Mouse (Mus musculus) midbrain, postnatal 0 days (tissue): Measurements from ENCODE around the gene Olfr1093. TPM values are rescaled to one million over a fixed set of nuclear protein-coding genes. Genes with fewer than 3 reads are reported as not detected.

Experiments used
- ATAC-seq: fragments of 200-750 bp; cut with Nextera tagmentation; 2 replicates; pipeline ENCODE4 v1.8.0; 2017; ENCODE audit warnings: moderate number of reproducible peaks, mild to moderate bottlenecking, moderate TSS enrichment, moderate library complexity; ENCODE audit not compliant: low FRiP score
- DNase-seq: peaks from one replicate; pipeline ENCODE4 v3.0.0-alpha.2; 2015; ENCODE audit warnings: low spot score
- H3K27ac ChIP-seq: fragments of 300-500 bp; sonication (generic); 2 replicates; pipeline ENCODE4 v1.5.1; 2014; ENCODE audit warnings: low read depth, mild to moderate bottlenecking, low read length, mixed read lengths
- H3K27me3 ChIP-seq: fragments of 300-500 bp; sonication (generic); 2 replicates; pipeline ENCODE4 v1.6.1; 2014; ENCODE audit warnings: low read length, control low read depth, mixed read lengths; ENCODE audit not compliant: insufficient read depth
- H3K36me3 ChIP-seq: fragments of 300-500 bp; sonication (generic); 2 replicates; pipeline ENCODE4 v1.6.1; 2014; ENCODE audit warnings: low read length, control low read depth, mixed read lengths; ENCODE audit not compliant: insufficient read depth
- H3K4me1 ChIP-seq: fragments of 300-500 bp; sonication (generic); 2 replicates; pipeline ENCODE4 v1.6.1; 2014; ENCODE audit warnings: mild to moderate bottlenecking, control low read depth, antibody characterized with exemption, low read length, mixed read lengths; ENCODE audit not compliant: insufficient read depth
- H3K4me2 ChIP-seq: fragments of 300-500 bp; sonication (generic); 2 replicates; pipeline ENCODE4 v1.6.1; 2014; ENCODE audit warnings: low read depth, mild to moderate bottlenecking, low read length, mixed read lengths; ENCODE audit not compliant: poor library complexity, severe bottlenecking
- H3K4me3 ChIP-seq: fragments of 300-500 bp; sonication (generic); 2 replicates; pipeline ENCODE4 v1.5.1; 2014; ENCODE audit warnings: low read depth, mild to moderate bottlenecking, low read length, moderate library complexity
- H3K9ac ChIP-seq: fragments of 300-500 bp; sonication (generic); replicated peaks from 2 replicates; pipeline ENCODE4 v1.6.1; 2014; ENCODE audit warnings: mild to moderate bottlenecking, low read length, moderate library complexity, mixed read lengths; ENCODE audit not compliant: poor library complexity, severe bottlenecking
- H3K9me3 ChIP-seq: fragments of 300-500 bp; sonication (generic); 2 replicates; pipeline ENCODE4 v1.6.1; 2016; ENCODE audit warnings: low read length, control low read depth
- CTCF ChIP-seq: IDR thresholded peaks from 2 replicates; pipeline ENCODE4 v1.5.1; 2016; ENCODE audit warnings: antibody characterized with exemption, mild to moderate bottlenecking
- WGBS: fragments of 180-500 bp; shearing (Covaris S2); extraction: QIAGEN DNeasy Blood & Tissue Kit; methylation state at CpG from one replicate; pipeline ENCODE4 v1.1.7; 2014; 5-methylcytosine and 5-hydroxymethylcytosine counted together
- polyA plus RNA-seq: library from polyadenylated mRNA; unstranded; fragments of >200 nt; fragmentation: Nextera tagmentation; extraction: Ambion mirVana; gene quantifications from 2 replicates; pipeline ENCODE4 v1.2.1, GENCODE M21; 2015
- total RNA-seq: library from RNA; depleted of rRNA; stranded (reverse); fragments of >200 nt; gene quantifications from 2 replicates; pipeline ENCODE4 v1.2.3, GENCODE M21; 2014; rRNA removed

Gene Olfr1093
- total RNA-seq (not detected in 2 replicates), polyA plus RNA-seq (not detected in 2 replicates)

DNA sequence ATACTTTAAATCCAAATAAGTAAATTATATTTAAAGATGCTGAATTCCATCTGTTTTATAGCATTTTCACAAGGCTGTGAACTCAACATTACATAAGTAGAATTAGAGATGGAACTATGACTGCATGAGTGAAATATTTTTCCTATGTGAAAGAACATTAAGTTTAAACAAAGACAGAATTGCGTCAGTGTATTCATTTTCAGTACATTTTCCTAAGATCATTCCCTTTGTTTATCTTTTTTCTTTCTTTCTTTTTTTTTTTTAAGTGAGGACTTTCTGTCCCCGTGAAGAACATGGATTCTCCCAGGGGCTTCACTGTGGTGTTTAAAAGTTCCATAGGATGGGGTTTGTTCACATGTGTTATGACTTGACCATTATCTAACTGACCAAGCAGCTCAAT lies at the start of gene Olfr1093:
Olfr1093 (plus strand) TSS at position 301 of the 400 bp plus-strand sequence.
- ATAC-seq (no peak), DNase-seq (no peak)
- H3K4me1 ChIP-seq = no peaks in the 10 kb centered on the region
- H3K4me2 ChIP-seq = no peak within 1 kb of the TSS
- H3K9me3 ChIP-seq = no peaks in the 10 kb centered on the region
- H3K9ac ChIP-seq = no peak within 1 kb of the TSS
- H3K27ac ChIP-seq = no peak within 1 kb of the TSS
- TF ChIP-seq CTCF = no peak
- 84% methylated on average over 2 of the region's 2 CpGs for WGBS
- no peaks in the 10 kb centered on the region for H3K36me3 ChIP-seq
- H3K4me3 ChIP-seq = no peak within 1 kb of the TSS
- H3K27me3 ChIP-seq = no peaks in the 10 kb centered on the region

GRCm38 (mm10) chr2:86733601-86734000 lies 48.7 kb upstream of the Olfr1093 start, which contains the start of gene Olfr1089:
Gene Olfr1089 (minus strand): TSS chr2:86733701.
- Histone ChIP-seq H3K4me1 (no peaks in the 10 kb centered on the region), H3K36me3 (no peaks in the 10 kb centered on the region), H3K4me2 (no peak within 1 kb of the TSS), H3K9ac (no peak within 1 kb of the TSS), H3K4me3 (no peak within 1 kb of the TSS), H3K27me3 (no peaks in the 10 kb centered on the region), H3K9me3 (no peaks in the 10 kb centered on the region), H3K27ac (no peak within 1 kb of the TSS)
- no peak for TF ChIP-seq CTCF
- no peak for ATAC-seq
- no peak for DNase-seq

GRCm38 (mm10) chr2:86758893-86759292 lies 23.4 kb upstream of the Olfr1093 start, which contains the start of gene Olfr1090:
Gene Olfr1090 (minus strand): TSS chr2:86758993.
- no peak for TF ChIP-seq CTCF
- no peak within 1 kb of the TSS for H3K4me3 ChIP-seq
- 88% methylated on average over 1 of the region's 1 CpGs for WGBS
- ATAC-seq (no peak), DNase-seq (no peak)
- no peaks in the 10 kb centered on the region for H3K9me3 ChIP-seq
- no peaks in the 10 kb centered on the region for H3K4me1 ChIP-seq
- H3K36me3 ChIP-seq = no peaks in the 10 kb centered on the region
- no peak within 1 kb of the TSS for H3K9ac ChIP-seq
- no peak within 1 kb of the TSS for H3K27ac ChIP-seq
- H3K4me2 ChIP-seq = no peak within 1 kb of the TSS
- no peaks in the 10 kb centered on the region for H3K27me3 ChIP-seq

DNA sequence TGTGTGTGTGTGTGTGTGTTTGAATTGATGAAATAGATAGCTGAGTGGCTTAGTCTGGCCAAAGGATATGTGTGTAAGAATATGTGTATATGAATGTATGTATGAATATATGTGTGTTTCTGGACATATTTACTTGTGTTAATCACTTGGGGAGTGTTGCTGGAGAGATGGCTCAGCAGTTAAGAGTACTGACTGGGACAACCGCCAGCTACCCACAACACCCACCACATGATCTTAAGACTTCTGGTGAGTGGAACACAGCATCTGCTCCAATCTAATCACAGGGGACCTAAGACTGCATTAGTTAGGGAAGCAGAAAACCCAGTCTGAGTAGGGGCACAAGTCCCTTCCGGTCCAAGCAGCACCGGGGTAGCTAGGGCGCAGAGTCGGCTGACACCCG lies 21.2 kb upstream of the Olfr1093 start:
- H3K27ac ChIP-seq = no peak overlapping the region
- no peak overlapping the region for H3K9ac ChIP-seq
- no peak for TF ChIP-seq CTCF
- ATAC-seq (no peak), DNase-seq (no peak)
- H3K4me2 ChIP-seq = no peak overlapping the region
- no peaks in the 10 kb centered on the region for H3K36me3 ChIP-seq
- no peaks in the 10 kb centered on the region for H3K4me1 ChIP-seq
- no peak overlapping the region for H3K4me3 ChIP-seq
- no peaks in the 10 kb centered on the region for H3K27me3 ChIP-seq
- no peaks in the 10 kb centered on the region for H3K9me3 ChIP-seq
- 97% methylated on average over 6 of the region's 6 CpGs for WGBS

DNA sequence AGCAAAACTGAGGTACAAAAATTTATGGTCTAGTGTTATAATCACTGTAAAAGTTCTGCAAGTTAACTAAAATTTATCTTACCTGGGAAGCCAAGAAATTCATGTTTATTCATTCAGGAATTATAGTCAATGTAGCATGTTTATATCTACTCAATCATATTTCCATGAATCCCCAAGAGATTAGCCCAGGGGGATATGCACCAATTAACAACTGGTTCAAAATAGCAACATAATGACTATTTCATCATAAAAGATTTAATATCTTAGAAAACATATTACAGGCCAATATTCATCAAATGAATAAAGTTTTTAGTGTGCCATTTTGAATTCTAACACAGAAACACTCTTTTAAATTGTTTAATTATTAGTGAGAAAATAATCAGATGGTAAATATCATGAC lies 27.6 kb downstream of the Olfr1093 start, which contains the start of gene Olfr141:
Olfr141 (minus strand) TSS at position 101 of the 400 bp plus-strand sequence.
- Histone ChIP-seq H3K27me3 (no peaks in the 10 kb centered on the region), H3K4me2 (no peak within 1 kb of the TSS), H3K36me3 (no peaks in the 10 kb centered on the region), H3K27ac (no peak within 1 kb of the TSS), H3K4me1 (no peaks in the 10 kb centered on the region), H3K9ac (no peak within 1 kb of the TSS), H3K9me3 (no peaks in the 10 kb centered on the region), H3K4me3 (no peak within 1 kb of the TSS)
- TF ChIP-seq CTCF = no peak
- no peak for ATAC-seq
- DNase-seq = no peak

GRCm38 (mm10) chr2:86824363-86824762 lies 42.1 kb downstream of the Olfr1093 start, which contains the start of gene Olfr1094:
Gene Olfr1094 (plus strand): TSS chr2:86824663.
- Histone ChIP-seq H3K27ac (no peak within 1 kb of the TSS), H3K4me1 (no peaks in the 10 kb centered on the region), H3K9ac (no peak within 1 kb of the TSS), H3K9me3 (no peaks in the 10 kb centered on the region), H3K4me2 (no peak within 1 kb of the TSS), H3K27me3 (no peaks in the 10 kb centered on the region), H3K36me3 (no peaks in the 10 kb centered on the region), H3K4me3 (no peak within 1 kb of the TSS)
- DNase-seq = no peak
- no peak for ATAC-seq
- TF ChIP-seq CTCF = no peak

Other genes starting within 250 kb of the Olfr1093 start
- gene Olfr1079, start 240.0 kb upstream of the Olfr1093 start, total RNA-seq = not detected in 2 replicates
- not detected in 2 replicates for gene Olfr1079, start 240.0 kb upstream of the Olfr1093 start, polyA plus RNA-seq
- gene Olfr1080, start 224.2 kb upstream of the Olfr1093 start, total RNA-seq = not detected in 2 replicates
- gene Olfr1080, start 224.2 kb upstream of the Olfr1093 start, polyA plus RNA-seq = not detected in 2 replicates
- gene Olfr1082, start 183.5 kb upstream of the Olfr1093 start, total RNA-seq = not detected in 2 replicates
- gene Olfr1082, start 183.5 kb upstream of the Olfr1093 start, polyA plus RNA-seq = not detected in 2 replicates
- gene Olfr1084, start 142.8 kb upstream of the Olfr1093 start, total RNA-seq = not detected in 2 replicates
- not detected in 2 replicates for gene Olfr1084, start 142.8 kb upstream of the Olfr1093 start, polyA plus RNA-seq
- not detected in 2 replicates for gene Olfr1085, start 120.5 kb upstream of the Olfr1093 start, total RNA-seq
- gene Olfr1085, start 120.5 kb upstream of the Olfr1093 start, polyA plus RNA-seq = not detected in 2 replicates
- not detected in 2 replicates for gene Olfr1086, start 102.4 kb upstream of the Olfr1093 start, total RNA-seq
- gene Olfr1086, start 102.4 kb upstream of the Olfr1093 start, polyA plus RNA-seq = not detected in 2 replicates
- not detected in 2 replicates for gene Olfr1087, start 84.1 kb upstream of the Olfr1093 start, total RNA-seq
- gene Olfr1087, start 84.1 kb upstream of the Olfr1093 start, polyA plus RNA-seq = not detected in 2 replicates
- not detected in 2 replicates for gene Olfr1089, start 48.8 kb upstream of the Olfr1093 start, total RNA-seq
- not detected in 2 replicates for gene Olfr1089, start 48.8 kb upstream of the Olfr1093 start, polyA plus RNA-seq
- not detected in 2 replicates for gene Olfr1090, start 23.5 kb upstream of the Olfr1093 start, total RNA-seq
- not detected in 2 replicates for gene Olfr1090, start 23.5 kb upstream of the Olfr1093 start, polyA plus RNA-seq
- gene Olfr141, start 27.5 kb downstream of the Olfr1093 start, total RNA-seq = not detected in 2 replicates
- not detected in 2 replicates for gene Olfr141, start 27.5 kb downstream of the Olfr1093 start, polyA plus RNA-seq
- gene Olfr1094, start 42.2 kb downstream of the Olfr1093 start, total RNA-seq = not detected in 2 replicates
- gene Olfr1094, start 42.2 kb downstream of the Olfr1093 start, polyA plus RNA-seq = not detected in 2 replicates
- not detected in 2 replicates for gene Olfr1095, start 69.2 kb downstream of the Olfr1093 start, total RNA-seq
- not detected in 2 replicates for gene Olfr1095, start 69.2 kb downstream of the Olfr1093 start, polyA plus RNA-seq
- not detected in 2 replicates for gene Gm13723, start 92.3 kb downstream of the Olfr1093 start, total RNA-seq
- not detected in 2 replicates for gene Gm13723, start 92.3 kb downstream of the Olfr1093 start, polyA plus RNA-seq
- gene Olfr1097, start 109.7 kb downstream of the Olfr1093 start, total RNA-seq = not detected in 2 replicates
- not detected in 2 replicates for gene Olfr1097, start 109.7 kb downstream of the Olfr1093 start, polyA plus RNA-seq
- not detected in 2 replicates for gene Olfr1098, start 142.1 kb downstream of the Olfr1093 start, total RNA-seq
- not detected in 2 replicates for gene Olfr1098, start 142.1 kb downstream of the Olfr1093 start, polyA plus RNA-seq
- not detected in 2 replicates for gene Olfr1099, start 178.2 kb downstream of the Olfr1093 start, total RNA-seq
- not detected in 2 replicates for gene Olfr1099, start 178.2 kb downstream of the Olfr1093 start, polyA plus RNA-seq
- gene Olfr1100, start 197.5 kb downstream of the Olfr1093 start, total RNA-seq = not detected in 2 replicates
- gene Olfr1100, start 197.5 kb downstream of the Olfr1093 start, polyA plus RNA-seq = not detected in 2 replicates
- not detected in 2 replicates for gene Olfr1101, start 208.7 kb downstream of the Olfr1093 start, total RNA-seq
- gene Olfr1101, start 208.7 kb downstream of the Olfr1093 start, polyA plus RNA-seq = not detected in 2 replicates
- not detected in 2 replicates for gene Olfr1102, start 215.9 kb downstream of the Olfr1093 start, total RNA-seq
- not detected in 2 replicates for gene Olfr1102, start 215.9 kb downstream of the Olfr1093 start, polyA plus RNA-seq
- not detected in 2 replicates for gene Olfr1104, start 244.6 kb downstream of the Olfr1093 start, total RNA-seq
- not detected in 2 replicates for gene Olfr1104, start 244.6 kb downstream of the Olfr1093 start, polyA plus RNA-seq